Mouse (Mus musculus) adrenal gland, postnatal 14 days (tissue): ENCODE measurements at regions not wholly inside any gene's neighbourhood (a gene's known extent, or its start where the extent isn't known, plus 50 kb on each side); places are given as distances from the start of the nearest gene placed in this dataset.
A peak's percentile ranks its signal among the peaks of the same experiment; 100 is the strongest.

Source experiments
- DNase-seq: peaks from one replicate; pipeline ENCODE4 v3.0.0; 2021; ENCODE audit warnings: mixed read lengths

GRCm38 (mm10) chr9:66646226-66646625 lies 53.3 kb upstream of the Usp3 start:
- peak; percentile 95 for DNase-seq

- no peak for DNase-seq
Measured at GRCm38 (mm10) chr9:66651306-66651705, 58.4 kb upstream of the Usp3 start.

GRCm38 (mm10) chr9:66657116-66657758 lies 56.2 kb upstream of the Car12 start:
- no peak for DNase-seq

- no peak for DNase-seq
Measured at GRCm38 (mm10) chr9:66658707-66659242, 54.7 kb upstream of the Car12 start.

- DNase-seq = no peak
Measured at GRCm38 (mm10) chr9:66659781-66660445, 53.6 kb upstream of the Car12 start.

- DNase-seq = no peak
Measured at GRCm38 (mm10) chr9:66661596-66661995, 51.9 kb upstream of the Car12 start.

- no peak for DNase-seq
Measured at GRCm38 (mm10) chr9:66662443-66662842, 51.0 kb upstream of the Car12 start.
